Mouse (Mus musculus) skeletal muscle tissue, adult 2 months (tissue): ENCODE measurements at regions not wholly inside any gene's neighbourhood (a gene's known extent, or its start where the extent isn't known, plus 50 kb on each side); places are given as distances from the start of the nearest gene placed in this dataset.

Experiments used
- DNase-seq: peaks from one replicate; pipeline ENCODE4 v3.0.0-alpha.2; 2012; ENCODE audit warnings: low read depth, low spot score

DNA sequence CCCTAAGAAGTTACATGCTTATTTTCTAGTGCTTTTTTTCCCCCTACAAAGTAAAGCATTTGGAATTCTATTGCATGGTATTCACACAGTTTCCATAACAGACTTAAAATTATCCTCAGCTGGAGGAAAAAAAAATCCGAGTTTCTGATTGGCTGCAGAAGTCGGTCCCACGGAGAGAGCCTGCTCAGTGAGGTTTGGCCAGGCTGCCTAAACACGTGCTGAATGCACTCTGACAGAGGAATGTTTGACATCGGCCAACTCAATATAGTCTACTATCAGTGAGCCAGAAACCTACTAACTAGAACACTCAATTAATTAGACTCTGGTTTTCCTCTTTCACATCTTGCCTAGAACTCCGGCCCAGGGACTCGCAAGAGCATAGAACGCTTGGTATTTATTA is 204.9 kb downstream of the Rab11fip2 start:
- no peak for DNase-seq

DNA sequence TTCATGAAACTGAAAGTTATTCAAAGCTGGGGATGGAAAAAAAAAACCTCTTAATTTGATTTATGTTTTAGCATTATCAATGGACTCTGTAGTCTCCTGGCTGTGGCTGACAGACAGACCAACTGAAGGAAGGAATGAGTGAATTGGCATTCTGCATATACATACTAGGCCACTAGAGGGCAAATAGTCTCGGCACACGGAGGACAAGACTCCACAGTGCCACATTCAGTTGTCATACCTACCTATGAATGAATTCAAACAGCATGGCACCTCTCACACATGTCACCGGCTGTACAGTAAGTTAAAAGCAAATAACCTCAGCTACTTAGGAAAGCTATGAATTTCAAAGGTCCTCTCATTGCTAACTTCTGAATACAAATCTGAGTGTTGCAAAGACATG is 200.5 kb downstream of the Rab11fip2 start:
- peak; percentile 12 for DNase-seq

- DNase-seq = no peak
Measured at GRCm38 (mm10) chr19:59761218-59761617, 182.2 kb downstream of the Rab11fip2 start.

- DNase-seq = no peak
Measured at GRCm38 (mm10) chr19:59784401-59785046, 158.9 kb downstream of the Rab11fip2 start.

DNA sequence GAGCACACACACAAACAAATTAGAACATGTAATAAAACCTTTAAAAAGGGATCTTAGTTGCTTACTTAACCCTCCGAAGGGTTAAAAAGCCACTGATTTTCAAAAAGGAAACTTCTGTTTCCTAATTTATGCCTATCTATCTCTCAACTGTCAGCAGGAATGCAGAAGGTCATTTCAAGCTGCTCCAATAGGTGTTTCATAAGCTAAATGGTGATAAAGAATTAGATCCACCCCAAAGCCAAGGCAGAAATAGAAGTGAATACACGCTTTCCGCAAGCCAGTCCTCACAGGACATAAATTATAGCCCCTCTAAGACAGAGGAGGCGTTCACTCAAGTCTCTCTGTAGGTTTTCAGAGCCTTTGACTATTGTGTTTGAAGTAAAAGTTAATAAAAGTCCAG is 112.2 kb downstream of the Rab11fip2 start:
- DNase-seq = no peak

GRCm38 (mm10) chr19:59837138-59837537 is 106.3 kb downstream of the Rab11fip2 start:
- no peak for DNase-seq

DNA sequence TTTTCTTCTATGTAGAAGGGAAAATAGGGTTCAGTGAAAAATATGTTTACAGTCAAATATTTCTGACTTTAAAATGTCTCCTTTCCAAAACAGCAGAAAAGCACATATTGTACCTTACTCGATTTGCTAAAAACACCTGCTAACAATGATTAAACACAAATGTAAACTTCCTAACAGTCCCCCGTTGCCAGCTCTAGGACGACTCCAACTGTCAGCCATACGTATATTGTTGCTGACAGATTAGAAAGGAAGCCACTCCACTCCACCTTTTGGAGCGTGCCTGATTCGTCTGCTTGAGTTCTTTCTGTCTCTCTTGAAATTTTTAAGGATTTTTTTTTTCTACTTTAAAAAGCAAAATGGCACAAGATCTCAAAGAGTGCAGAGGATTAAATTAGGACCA is 105.8 kb downstream of the Rab11fip2 start:
- DNase-seq = no peak

DNA sequence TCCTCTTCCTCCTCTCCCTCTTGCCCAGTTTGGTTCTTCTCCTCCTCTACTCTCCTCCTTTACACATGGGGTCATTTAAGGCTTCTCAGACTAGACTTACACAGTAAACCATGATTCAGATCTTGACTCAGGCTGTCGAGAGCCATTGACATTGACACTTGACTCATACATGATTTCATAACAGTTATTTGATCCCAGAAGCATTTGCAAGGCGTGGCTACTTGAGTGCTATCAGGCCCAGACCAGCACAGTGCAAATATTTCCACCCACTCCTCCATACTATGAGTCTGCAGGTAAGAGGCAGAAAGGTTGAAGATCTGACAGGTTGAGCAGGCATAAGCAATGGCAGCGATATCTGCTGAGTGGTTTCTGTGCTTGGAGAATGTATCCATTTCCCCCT is 99.2 kb downstream of the Rab11fip2 start:
- DNase-seq = peak; percentile 7

DNA sequence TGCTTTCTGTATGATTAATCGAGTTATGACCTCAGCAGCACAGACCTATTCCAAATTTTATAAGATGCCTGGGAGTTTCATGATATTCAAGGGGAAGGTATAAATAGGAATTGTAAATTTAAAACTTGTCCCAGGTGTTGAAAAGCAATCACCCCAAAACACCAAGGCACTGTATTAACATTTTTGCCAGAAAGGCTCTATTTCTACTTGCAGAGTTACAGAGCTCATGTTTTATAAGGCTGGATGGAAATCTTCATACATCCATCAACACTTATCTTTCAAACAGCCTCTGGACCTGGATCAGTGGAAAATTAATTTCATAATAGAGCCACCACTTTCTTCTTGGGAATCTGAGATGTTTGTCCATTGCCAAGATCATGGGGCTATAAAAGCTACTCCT is 96.6 kb downstream of the Rab11fip2 start:
- no peak for DNase-seq

GRCm38 (mm10) chr19:59850696-59851095 is 92.8 kb downstream of the Rab11fip2 start:
- no peak for DNase-seq

GRCm38 (mm10) chr19:59852011-59852738 is 91.3 kb downstream of the Rab11fip2 start:
- DNase-seq = no peak
